Mouse (Mus musculus) hindbrain, embryonic 11.5 days (tissue): Measurements from ENCODE around the gene Camk1d. TPM values are rescaled to one million over a fixed set of nuclear protein-coding genes. Genes with fewer than 3 reads are reported as not detected.

Source experiments
- ATAC-seq: fragments of 200-750 bp; cut with Nextera tagmentation; 2 replicates; pipeline ENCODE4 v1.8.0; 2017; ENCODE audit warnings: mild to moderate bottlenecking, moderate TSS enrichment, moderate library complexity; ENCODE audit not compliant: low FRiP score
- DNase-seq: peaks from one replicate; pipeline ENCODE4 v3.0.0-alpha.2; 2015; ENCODE audit warnings: low spot score
- H3K27ac ChIP-seq: fragments of 300-500 bp; sonication (generic); 2 replicates; pipeline ENCODE4 v1.5.1; 2014; ENCODE audit warnings: mild to moderate bottlenecking, low read depth, low read length
- H3K27me3 ChIP-seq: fragments of 300-500 bp; sonication (generic); 2 replicates; pipeline ENCODE4 v1.6.1; 2014; ENCODE audit warnings: mild to moderate bottlenecking, low read length, moderate library complexity, mixed read lengths; ENCODE audit not compliant: control insufficient read depth, insufficient read depth
- H3K36me3 ChIP-seq: fragments of 300-500 bp; sonication (generic); 2 replicates; pipeline ENCODE4 v1.6.1; 2014; ENCODE audit warnings: mild to moderate bottlenecking, low read length, moderate library complexity, mixed read lengths; ENCODE audit not compliant: control insufficient read depth, insufficient read depth
- H3K4me1 ChIP-seq: fragments of 300-500 bp; sonication (generic); replicated peaks from 2 replicates; pipeline ENCODE4 v1.6.1; 2014; ENCODE audit warnings: low read length, mixed read lengths; ENCODE audit not compliant: control insufficient read depth, insufficient read depth
- H3K4me2 ChIP-seq: fragments of 300-500 bp; sonication (generic); replicated peaks from 2 replicates; pipeline ENCODE4 v1.6.1; 2014; ENCODE audit warnings: mild to moderate bottlenecking, low read depth, low read length
- H3K4me3 ChIP-seq: fragments of 300-500 bp; sonication (generic); 2 replicates; pipeline ENCODE4 v1.5.1; 2014; ENCODE audit warnings: low read depth, low read length
- H3K9ac ChIP-seq: fragments of 300-500 bp; sonication (generic); 2 replicates; pipeline ENCODE4 v1.6.1; 2014; ENCODE audit warnings: low read depth, low read length
- H3K9me3 ChIP-seq: fragments of 300-500 bp; sonication (generic); 2 replicates; pipeline ENCODE4 v1.6.1; 2016; ENCODE audit warnings: low read length; ENCODE audit not compliant: control insufficient read depth
- WGBS: fragments of 180-500 bp; shearing (Covaris S2); extraction: QIAGEN DNeasy Blood & Tissue Kit; methylation state at CpG from one replicate; pipeline ENCODE4 v1.1.7; 2014; 5-methylcytosine and 5-hydroxymethylcytosine counted together
- polyA plus RNA-seq: library from polyadenylated mRNA; unstranded; fragments of >200 nt; fragmentation: Nextera tagmentation; extraction: Ambion mirVana; gene quantifications from 2 replicates; pipeline ENCODE4 v1.2.1, GENCODE M21; 2014

Gene Camk1d
- polyA plus RNA-seq, 1 experiment from 2014 or later = 2.7 TPM

GRCm38 (mm10) chr2:5676143-5676483 lies 38.2 kb downstream of the Camk1d start:
- Histone ChIP-seq H3K4me2 (no peak overlapping the region), H3K9ac (no peak overlapping the region), H3K27me3 (no peaks in the 10 kb centered on the region), H3K27ac (no peak overlapping the region), H3K36me3 (no peaks in the 10 kb centered on the region), H3K9me3 (no peaks in the 10 kb centered on the region), H3K4me1 (no peaks in the 10 kb centered on the region), H3K4me3 (no peak overlapping the region)
- 69% methylated on average over 9 of the region's 9 CpGs for WGBS
- no peak for ATAC-seq
- no peak for DNase-seq

- DNase-seq (no peak), ATAC-seq (no peak)
- Histone ChIP-seq H3K9ac (no peak overlapping the region), H3K4me3 (no peak overlapping the region), H3K36me3 (no peaks in the 10 kb centered on the region), H3K27ac (no peak overlapping the region), H3K4me2 (no peak overlapping the region), H3K4me1 (no peaks in the 10 kb centered on the region), H3K9me3 (no peaks in the 10 kb centered on the region), H3K27me3 (no peaks in the 10 kb centered on the region)
- WGBS = 80% methylated on average over 12 of the region's 12 CpGs
These were observed 38.7 kb downstream of the Camk1d start for GRCm38 (mm10) chr2:5675431-5676142.

- Histone ChIP-seq H3K4me1 (no peaks in the 10 kb centered on the region), H3K27ac (no peak overlapping the region), H3K4me2 (no peak overlapping the region), H3K9me3 (no peaks in the 10 kb centered on the region), H3K36me3 (no peaks in the 10 kb centered on the region), H3K4me3 (no peak overlapping the region), H3K27me3 (no peaks in the 10 kb centered on the region), H3K9ac (no peak overlapping the region)
- WGBS = 94% methylated on average over 9 of the region's 9 CpGs
- no peak for ATAC-seq
- DNase-seq = no peak
These were observed 39.8 kb downstream of the Camk1d start for GRCm38 (mm10) chr2:5674512-5674911.

GRCm38 (mm10) chr2:5673816-5674215 lies 40.5 kb downstream of the Camk1d start:
- H3K4me1 ChIP-seq = no peaks in the 10 kb centered on the region
- H3K9me3 ChIP-seq = no peaks in the 10 kb centered on the region
- no peaks in the 10 kb centered on the region for H3K36me3 ChIP-seq
- H3K4me2 ChIP-seq = no peak overlapping the region
- ATAC-seq (no peak), DNase-seq (no peak)
- H3K27me3 ChIP-seq = no peaks in the 10 kb centered on the region
- H3K4me3 ChIP-seq = no peak overlapping the region
- WGBS = 87% methylated on average over 6 of the region's 6 CpGs
- H3K9ac ChIP-seq = no peak overlapping the region
- H3K27ac ChIP-seq = no peak overlapping the region

- Histone ChIP-seq H3K4me2 (no peak overlapping the region), H3K36me3 (no peaks in the 10 kb centered on the region), H3K9me3 (no peaks in the 10 kb centered on the region), H3K27me3 (no peaks in the 10 kb centered on the region), H3K27ac (no peak overlapping the region), H3K4me3 (no peak overlapping the region), H3K9ac (no peak overlapping the region), H3K4me1 (no peaks in the 10 kb centered on the region)
- ATAC-seq = no peak
- DNase-seq = no peak
- 82% methylated on average over 7 of the region's 7 CpGs for WGBS
These were observed 41.3 kb downstream of the Camk1d start for GRCm38 (mm10) chr2:5672906-5673589.

GRCm38 (mm10) chr2:5670146-5670545 lies 44.2 kb downstream of the Camk1d start:
- Histone ChIP-seq H3K36me3 (no peaks in the 10 kb centered on the region), H3K4me1 (no peaks in the 10 kb centered on the region), H3K9me3 (no peaks in the 10 kb centered on the region), H3K27ac (no peak overlapping the region), H3K9ac (no peak overlapping the region), H3K4me3 (no peak overlapping the region), H3K27me3 (no peaks in the 10 kb centered on the region), H3K4me2 (no peak overlapping the region)
- DNase-seq (no peak), ATAC-seq (no peak)
- WGBS = 87% methylated on average over 10 of the region's 10 CpGs

GRCm38 (mm10) chr2:5669498-5670040 lies 44.7 kb downstream of the Camk1d start:
- Histone ChIP-seq H3K27me3 (no peaks in the 10 kb centered on the region), H3K27ac (no peak overlapping the region), H3K9ac (no peak overlapping the region), H3K36me3 (no peaks in the 10 kb centered on the region), H3K4me3 (no peak overlapping the region), H3K4me2 (no peak overlapping the region), H3K4me1 (no peaks in the 10 kb centered on the region), H3K9me3 (no peaks in the 10 kb centered on the region)
- WGBS = 87% methylated on average over 15 of the region's 15 CpGs
- DNase-seq (no peak), ATAC-seq (no peak)

GRCm38 (mm10) chr2:5668940-5669339 lies 45.4 kb downstream of the Camk1d start:
- H3K4me1 ChIP-seq = no peaks in the 10 kb centered on the region
- ATAC-seq (no peak), DNase-seq (no peak)
- no peak overlapping the region for H3K9ac ChIP-seq
- H3K4me3 ChIP-seq = no peak overlapping the region
- H3K36me3 ChIP-seq = no peaks in the 10 kb centered on the region
- 92% methylated on average over 4 of the region's 4 CpGs for WGBS
- H3K4me2 ChIP-seq = no peak overlapping the region
- no peaks in the 10 kb centered on the region for H3K9me3 ChIP-seq
- H3K27ac ChIP-seq = no peak overlapping the region
- H3K27me3 ChIP-seq = no peaks in the 10 kb centered on the region

GRCm38 (mm10) chr2:5663499-5663898 lies 50.8 kb downstream of the Camk1d start:
- H3K4me1 ChIP-seq = no peaks in the 10 kb centered on the region
- no peak for DNase-seq
- H3K36me3 ChIP-seq = no peaks in the 10 kb centered on the region
- H3K27ac ChIP-seq = no peak overlapping the region
- 90% methylated on average over 9 of the region's 9 CpGs for WGBS
- no peak overlapping the region for H3K4me3 ChIP-seq
- H3K9ac ChIP-seq = no peak overlapping the region
- H3K9me3 ChIP-seq = no peaks in the 10 kb centered on the region
- no peaks in the 10 kb centered on the region for H3K27me3 ChIP-seq
- no peak for ATAC-seq
- H3K4me2 ChIP-seq = no peak overlapping the region
